Mouse (Mus musculus): ENCODE data around the gene Xylb.

The Xylb gene

DNA sequence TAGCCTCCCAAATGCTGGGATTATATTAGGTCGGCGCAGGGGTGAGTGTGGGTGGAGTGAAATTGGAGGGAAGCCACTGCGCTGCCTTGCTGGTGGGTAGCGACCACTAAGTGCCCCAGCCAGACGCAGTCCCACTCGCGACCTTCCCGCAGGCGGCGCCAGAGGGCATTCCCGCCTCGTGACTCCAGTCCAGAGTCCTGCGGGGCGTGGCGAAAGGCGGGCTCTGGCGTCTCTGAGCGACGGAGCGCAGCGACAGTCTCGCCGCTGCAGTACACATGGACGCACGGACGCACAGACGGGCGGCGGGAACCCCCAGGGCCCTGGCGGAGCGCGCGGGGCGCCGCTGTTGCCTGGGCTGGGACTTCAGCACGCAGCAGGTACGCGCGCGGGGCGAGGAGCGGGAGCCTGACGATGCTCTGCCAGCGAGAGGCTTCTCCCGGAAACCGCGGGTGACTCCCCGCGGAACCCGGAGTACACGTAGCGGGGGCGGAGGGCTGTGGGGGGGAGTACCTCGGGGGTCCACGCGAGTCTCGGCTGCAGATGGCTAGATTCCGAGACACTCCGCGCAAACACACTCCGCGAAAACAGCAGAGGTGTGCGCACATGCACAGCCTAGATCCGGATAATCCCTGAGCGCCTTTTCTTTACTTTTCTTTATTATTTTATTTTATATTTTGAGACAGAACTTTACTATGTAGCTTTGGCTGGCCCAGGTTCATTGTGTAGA, at the start of gene Xylb:
Xylb (plus strand) TSS at position 51 of the 727 bp plus-strand sequence.
- DNase-seq = peak; percentile 96

- DNase-seq = no peak
These were observed 48.1 kb upstream of the Xylb start for GRCm38 (mm10) chr9:119309067-119309466.

GRCm38 (mm10) chr9:119313096-119313495, 44.1 kb upstream of the Xylb start:
- DNase-seq = no peak

DNA sequence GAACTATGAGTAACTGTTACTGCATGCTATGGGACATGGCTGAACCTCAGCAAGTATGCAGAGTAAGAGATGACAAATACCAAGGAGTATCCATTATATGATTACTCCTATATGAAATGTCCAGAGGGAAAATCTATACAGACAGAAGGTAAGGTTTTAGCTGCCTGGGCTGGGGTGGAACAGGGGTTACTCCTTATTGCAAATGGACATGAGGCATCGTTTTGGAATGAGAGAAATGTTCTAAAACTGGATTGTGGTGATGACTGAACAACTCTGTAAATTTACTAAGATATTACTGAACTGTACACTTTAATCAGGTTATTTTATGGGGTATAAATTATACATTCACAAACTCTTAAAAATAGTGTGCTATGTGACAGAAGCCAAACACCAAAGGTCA, 38.3 kb upstream of the Xylb start:
- no peak for DNase-seq

DNA sequence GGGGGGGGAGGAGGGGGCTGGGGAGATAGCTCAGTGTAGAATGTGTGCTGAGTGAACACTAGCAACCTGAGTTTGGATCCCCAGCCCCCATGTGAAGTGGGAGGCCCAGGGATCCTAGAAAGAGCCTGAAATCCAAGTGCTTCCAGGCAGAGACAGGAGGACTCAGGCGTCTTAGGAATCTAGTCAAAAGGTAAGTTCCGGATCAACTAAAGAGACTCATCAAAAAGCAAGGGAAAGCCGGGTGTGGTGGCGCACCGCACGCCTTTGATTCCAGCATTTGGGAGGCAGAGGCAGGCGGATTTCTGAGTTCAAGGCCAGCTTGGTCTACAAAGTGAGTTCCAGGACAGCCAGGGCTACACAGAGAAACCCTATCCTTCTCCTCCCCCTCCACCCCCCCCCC, 36.7 kb upstream of the Xylb start:
- no peak for DNase-seq

DNA sequence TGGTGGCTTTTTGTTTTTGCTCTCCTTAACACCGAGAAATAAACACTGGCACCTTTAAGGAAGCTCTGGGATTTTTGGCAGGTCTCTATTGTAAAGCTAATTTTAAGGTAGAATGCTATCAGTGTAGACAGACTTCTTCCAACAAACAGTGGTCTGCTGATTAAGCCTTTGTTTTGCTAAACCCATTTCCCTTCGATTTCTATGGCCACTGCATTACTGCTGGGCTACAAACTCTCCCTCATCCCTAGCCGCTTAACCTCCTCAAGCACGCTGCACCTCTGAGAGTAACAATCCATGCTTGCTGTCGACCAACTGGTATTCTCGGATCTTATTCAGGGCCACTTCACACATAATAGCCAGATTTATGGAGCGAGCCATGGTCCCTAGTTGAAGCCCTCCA, 36.2 kb upstream of the Xylb start:
- DNase-seq = no peak

- DNase-seq = no peak
These were observed 35.6 kb upstream of the Xylb start for GRCm38 (mm10) chr9:119321392-119322229.

DNA sequence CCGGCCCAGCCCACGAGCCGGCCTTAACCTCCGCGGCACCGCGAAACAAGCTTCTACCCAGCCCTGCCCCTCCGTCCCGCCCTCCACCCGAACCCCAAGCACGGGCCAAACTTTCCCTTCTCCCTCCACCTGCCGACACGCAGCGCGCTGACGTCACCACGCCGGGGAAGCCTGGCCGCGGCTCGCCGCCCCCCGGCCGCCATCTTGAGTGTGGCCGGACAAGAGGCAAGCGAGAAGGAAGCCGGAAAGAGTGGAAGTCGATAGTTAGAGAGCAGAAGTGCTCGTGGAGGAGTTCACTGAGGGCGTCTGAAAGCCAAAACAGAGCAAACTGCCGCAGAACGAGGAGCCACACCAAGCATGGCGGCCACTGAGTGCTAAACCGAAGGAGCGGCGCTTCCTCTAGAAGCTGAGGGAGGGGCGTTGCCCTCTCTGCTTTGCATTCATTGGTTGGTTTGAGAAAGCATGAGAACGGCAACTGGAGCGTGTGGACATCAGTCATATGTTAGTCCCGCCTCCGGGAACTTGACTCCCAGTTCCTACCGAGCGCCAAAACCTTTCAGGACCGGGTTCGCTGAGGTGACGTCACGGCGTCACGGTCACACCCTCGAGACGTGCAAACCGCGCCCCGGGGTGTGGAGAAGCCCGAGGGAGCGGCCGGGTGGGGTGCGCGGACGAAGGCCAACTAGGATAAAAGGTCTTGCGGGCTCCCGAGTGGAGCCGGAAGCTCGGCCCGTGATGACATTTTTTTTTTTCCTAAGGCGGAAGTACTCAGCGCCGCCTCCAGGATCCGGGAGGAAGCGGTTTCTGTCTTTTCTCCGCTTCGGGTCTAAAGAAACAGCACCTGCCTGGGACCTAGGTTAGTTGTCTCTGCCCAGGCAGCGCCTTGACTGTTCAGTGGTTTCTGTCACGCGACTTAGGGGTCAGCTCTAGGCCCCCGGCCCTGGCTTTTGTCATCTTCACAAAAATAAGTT, 34.6 kb upstream of the Xylb start, which contains the start of gene Oxsr1:
Oxsr1 (minus strand) TSS at position 139 of the 971 bp plus-strand sequence.
- DNase-seq = peak; percentile 99

DNA sequence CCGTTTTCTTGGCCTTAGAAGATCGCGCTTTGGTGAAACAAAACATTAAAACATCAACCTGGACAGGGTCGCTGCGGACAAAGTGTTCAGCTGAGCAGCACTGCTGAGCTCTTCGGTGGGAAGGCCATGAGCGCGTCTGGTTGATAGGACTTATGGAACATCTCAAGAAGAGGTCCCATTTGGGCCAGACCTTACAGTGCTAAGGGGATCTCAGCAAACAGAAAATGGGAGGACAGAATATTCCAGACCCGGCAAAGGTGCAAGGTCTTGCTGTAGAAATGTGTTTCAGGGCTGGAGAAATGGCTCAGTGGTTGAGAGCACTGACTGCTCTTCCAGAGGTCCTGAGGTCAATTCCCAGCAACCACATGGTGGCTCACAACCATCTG, 33.9 kb upstream of the Xylb start:
- no peak for DNase-seq

DNA sequence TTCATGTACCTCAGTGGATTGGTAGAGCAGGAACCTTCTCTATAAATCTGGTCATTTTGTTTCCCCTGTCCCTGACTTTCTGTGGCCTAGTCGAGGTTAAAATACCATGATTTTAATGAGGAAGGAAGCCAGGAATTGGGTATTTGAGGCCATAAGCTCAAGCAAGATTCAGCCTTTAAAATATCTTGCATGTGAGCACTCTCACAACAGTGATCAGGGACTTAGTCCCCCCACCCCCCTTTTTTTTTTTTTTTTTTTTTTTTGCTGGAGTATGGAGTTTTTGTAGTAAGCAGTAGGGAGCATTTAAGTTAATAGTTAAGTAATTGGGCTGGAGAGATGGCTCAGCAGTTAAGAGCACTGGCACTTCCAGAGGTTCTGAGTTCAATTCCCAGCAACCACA, 33.1 kb upstream of the Xylb start:
- DNase-seq = no peak

DNA sequence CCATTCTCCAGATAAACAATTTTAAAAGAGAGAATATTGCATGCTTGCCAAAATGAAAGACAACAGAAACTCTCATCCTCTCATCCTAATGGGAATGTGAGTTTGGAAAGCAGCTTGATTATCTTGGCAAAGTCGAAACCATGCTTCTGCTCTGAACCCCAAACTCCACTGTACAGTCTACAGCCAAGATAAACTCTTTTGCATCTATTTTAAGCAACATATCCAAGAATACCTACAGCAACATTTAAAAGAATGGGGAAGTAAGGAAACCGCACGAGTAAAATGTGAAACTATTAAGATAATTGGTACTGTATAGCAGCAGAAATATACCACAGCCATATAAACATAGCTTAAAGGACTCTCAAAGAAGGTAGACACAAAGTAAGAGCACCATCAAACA, 28.7 kb upstream of the Xylb start:
- no peak for DNase-seq

DNA sequence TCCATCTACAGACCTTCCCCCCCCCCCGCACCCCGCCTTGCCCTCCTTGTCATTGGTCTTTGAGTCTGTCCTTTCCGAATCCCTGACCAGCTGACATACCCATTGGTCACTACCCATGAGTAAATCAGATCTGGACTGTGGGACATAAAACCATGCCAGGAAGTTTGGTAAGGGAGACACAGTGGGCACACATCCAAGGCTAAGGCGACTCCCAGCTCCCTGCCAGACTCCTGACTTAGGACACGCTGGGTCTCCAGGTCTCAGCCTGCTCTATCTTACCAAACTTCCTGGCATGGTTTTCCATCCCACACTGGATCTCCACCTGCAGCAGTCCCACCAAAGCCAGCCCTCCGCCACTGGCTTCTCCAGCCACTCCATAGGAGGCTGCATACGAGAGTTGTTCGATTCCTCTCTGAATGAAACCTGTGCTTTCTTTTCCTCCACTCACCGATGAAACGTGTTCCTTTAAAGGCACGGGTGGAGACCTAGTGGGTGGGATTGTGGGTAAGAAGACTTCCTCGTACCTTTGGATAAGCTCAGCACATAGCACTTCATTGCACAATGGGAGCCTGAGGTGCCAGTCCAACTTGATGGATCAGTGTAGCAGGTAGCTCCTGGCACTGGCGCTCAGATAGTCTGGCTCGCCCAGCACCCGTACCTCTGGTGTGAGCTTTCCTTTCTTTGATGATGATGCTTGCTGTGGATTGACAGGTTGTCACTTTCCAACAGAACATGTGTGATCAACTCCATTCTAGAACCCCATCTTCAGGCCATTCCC, 26.8 kb upstream of the Xylb start:
- peak; percentile 24 for DNase-seq

GRCm38 (mm10) chr9:119334324-119334723, 22.9 kb upstream of the Xylb start:
- peak; percentile 67 for DNase-seq

- no peak for DNase-seq
These were observed 22.3 kb upstream of the Xylb start for GRCm38 (mm10) chr9:119334834-119335233.

- DNase-seq = no peak
These were observed 21.6 kb upstream of the Xylb start for GRCm38 (mm10) chr9:119335571-119335970.

DNA sequence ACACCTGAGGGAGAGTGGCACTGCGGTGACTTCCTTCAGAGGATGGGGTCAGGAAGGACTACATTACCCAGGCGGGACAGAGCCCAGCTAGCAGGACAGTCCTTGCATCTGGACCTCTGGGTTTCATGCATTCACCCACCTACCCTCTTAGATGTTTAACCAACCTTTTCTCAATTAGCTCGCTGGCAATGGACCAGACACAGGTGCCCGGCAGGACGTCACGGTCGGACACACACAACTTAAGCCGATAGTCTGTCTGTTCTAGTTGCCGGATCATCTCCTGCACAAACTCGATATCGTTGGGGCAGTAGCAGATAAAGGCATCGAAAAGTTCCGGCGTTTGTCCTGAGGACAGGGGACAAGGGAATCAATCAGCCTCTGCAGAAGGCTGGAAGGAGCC, 19.3 kb upstream of the Xylb start:
- DNase-seq = no peak

DNA sequence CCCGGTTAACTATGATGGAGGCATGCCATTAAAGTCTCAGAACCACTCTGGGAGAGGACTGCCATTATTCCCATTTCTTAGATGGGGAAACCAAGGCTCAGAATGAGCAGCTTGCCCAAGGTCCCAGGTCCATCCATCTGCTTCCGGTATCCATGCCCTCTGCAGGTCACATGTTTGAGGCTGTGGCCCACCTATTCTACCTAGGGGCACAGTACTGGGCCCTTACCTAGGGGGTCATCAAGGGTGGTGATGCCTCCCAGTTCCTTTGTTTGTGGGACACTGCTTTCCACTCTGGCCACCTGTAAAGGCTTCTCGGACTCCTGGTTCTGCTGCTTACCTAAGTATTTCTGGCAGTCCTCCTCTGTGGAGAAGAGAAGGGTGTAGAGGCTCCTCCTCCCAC, 18.8 kb upstream of the Xylb start:
- no peak for DNase-seq

- DNase-seq = no peak
These were observed 18.1 kb upstream of the Xylb start for GRCm38 (mm10) chr9:119339106-119339505.

- peak; percentile 79 for DNase-seq
These were observed 17.5 kb upstream of the Xylb start, which contains the start of gene Acaa1a for GRCm38 (mm10) chr9:119339558-119340211. Acaa1a (plus strand) TSS chr9:119339676.

DNA sequence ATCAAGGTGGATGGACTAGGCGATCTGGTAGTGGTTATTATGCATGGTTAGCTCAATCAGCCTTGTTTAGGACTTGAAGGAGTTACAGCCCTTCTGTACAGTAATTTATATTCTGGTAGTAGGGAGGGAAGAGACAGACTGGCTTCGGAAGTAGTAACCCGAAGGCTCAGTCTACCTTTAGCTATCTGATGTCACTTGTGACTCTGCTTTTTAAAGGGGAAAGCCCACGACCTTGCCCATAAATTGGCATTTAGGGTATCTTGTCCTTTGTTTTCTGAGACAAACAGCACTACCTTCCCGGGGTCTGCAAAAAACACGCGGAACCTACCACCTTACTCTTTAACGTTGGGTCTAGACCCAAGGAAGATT, 17.0 kb upstream of the Xylb start:
- DNase-seq = no peak

All from lung, postnatal 14 days (tissue).